Mouse (Mus musculus): ENCODE data around the gene Otc. TPM values are rescaled to one million over a fixed set of nuclear protein-coding genes. Genes with fewer than 3 reads are reported as not detected.

Gene Otc
- total and polyA plus RNA-seq, 3 experiments, result 0.22 TPM; not detected in 2

DNA sequence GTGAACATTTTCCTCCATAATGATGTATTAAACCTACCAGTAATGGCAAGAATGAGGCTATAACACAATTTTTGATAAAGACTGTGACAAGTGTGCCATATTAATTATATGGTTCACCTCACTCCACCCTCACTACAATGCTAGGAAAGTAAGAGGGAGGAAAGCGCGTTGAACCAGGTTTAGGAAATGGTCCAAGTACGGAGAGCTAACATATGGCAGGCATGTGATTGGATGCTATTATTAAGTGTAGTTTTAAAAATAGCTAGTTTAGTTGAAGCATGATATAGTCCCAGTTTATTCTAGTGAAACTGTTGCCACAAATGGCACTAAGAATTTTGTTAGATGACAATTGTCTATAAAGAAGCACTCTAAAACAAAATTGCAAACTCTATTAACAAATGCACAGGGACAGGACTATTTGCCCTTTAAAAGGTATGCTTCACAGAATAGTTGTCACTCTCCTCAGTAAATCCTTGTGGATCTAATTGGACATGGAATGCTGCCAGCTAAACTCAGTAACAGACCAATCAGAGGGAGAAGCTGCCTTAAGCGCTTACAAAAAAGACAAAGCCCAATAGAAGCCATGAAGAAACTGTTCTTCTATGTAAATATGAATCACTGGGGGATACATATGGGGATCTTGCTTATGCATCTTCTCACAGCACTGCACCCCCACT is 16.8 kb downstream of the Otc start:
- no peak for ATAC-seq (ENCODE audit: extremely low read depth, insufficient number of reproducible peaks, low FRiP score, poor library complexity, severe bottlenecking)
- no peaks in the 10 kb centered on the region for H3K4me1 ChIP-seq (ENCODE audit: insufficient read depth, low read depth, low read length)
- no peak for TF ChIP-seq GATA2 (IDR thresholded peaks at IDR 0.05; ENCODE audit: borderline replicate concordance, low read depth, low read length)
- no peak for TF ChIP-seq POLR2AphosphoS5 (IDR thresholded peaks at IDR 0.05; ENCODE audit: insufficient replicate concordance, low read depth, low read length)
- TF ChIP-seq CTCF (IDR thresholded peaks at IDR 0.05; ENCODE audit: low read depth, low read length), result no peak
- no peak for TF ChIP-seq TAL1 (conservative IDR thresholded peaks at IDR 0.05; ENCODE audit: low read depth, low read length)
- no peak for TF ChIP-seq GATA1 (IDR thresholded peaks at IDR 0.05; ENCODE audit: borderline replicate concordance, low read length)
- no peaks in the 10 kb centered on the region for H3K36me3 ChIP-seq (replicated peaks)
- no peak overlapping the region for H3K4me3 ChIP-seq (ENCODE audit: low read depth, low read length)
- H3K9me3 ChIP-seq (replicated peaks), result no peaks in the 10 kb centered on the region
- no peaks in the 10 kb centered on the region for H3K27me3 ChIP-seq (ENCODE audit: insufficient read depth, low read length)
- DNase-seq (ENCODE audit: low spot score), result no peak

DNA sequence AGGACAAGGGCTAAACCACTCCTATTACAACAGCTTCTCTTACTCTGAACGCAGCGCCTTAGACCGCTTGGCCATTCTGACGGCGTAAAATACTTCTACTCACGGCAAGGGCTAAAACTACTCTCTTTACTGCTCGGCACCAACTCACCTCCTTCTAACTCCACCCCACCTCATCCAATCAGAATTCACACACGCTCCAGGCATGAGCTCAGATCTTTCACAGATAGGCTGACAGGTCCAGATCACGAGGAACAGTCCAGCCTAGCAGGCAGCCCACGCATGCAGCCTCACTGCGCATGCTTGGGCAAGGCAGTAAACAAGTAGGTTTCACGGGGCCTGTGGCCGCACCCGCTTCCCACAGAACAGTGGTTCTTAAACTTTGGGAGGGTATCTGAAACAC is 45.2 kb downstream of the Otc start:
- H3K36me3 ChIP-seq (replicated peaks), result no peaks in the 10 kb centered on the region
- H3K4me1 ChIP-seq (ENCODE audit: insufficient read depth, low read depth, low read length), result no peaks in the 10 kb centered on the region
- no peak overlapping the region for H3K4me3 ChIP-seq (ENCODE audit: low read depth, low read length)
- no peak for TF ChIP-seq POLR2AphosphoS5 (IDR thresholded peaks at IDR 0.05; ENCODE audit: insufficient replicate concordance, low read depth, low read length)
- no peaks in the 10 kb centered on the region for H3K9me3 ChIP-seq (replicated peaks)
- ATAC-seq (ENCODE audit: extremely low read depth, insufficient number of reproducible peaks, low FRiP score, poor library complexity, severe bottlenecking) (no peak), DNase-seq (ENCODE audit: low spot score) (no peak)
- H3K27me3 ChIP-seq (ENCODE audit: insufficient read depth, low read length), result no peaks in the 10 kb centered on the region

DNA sequence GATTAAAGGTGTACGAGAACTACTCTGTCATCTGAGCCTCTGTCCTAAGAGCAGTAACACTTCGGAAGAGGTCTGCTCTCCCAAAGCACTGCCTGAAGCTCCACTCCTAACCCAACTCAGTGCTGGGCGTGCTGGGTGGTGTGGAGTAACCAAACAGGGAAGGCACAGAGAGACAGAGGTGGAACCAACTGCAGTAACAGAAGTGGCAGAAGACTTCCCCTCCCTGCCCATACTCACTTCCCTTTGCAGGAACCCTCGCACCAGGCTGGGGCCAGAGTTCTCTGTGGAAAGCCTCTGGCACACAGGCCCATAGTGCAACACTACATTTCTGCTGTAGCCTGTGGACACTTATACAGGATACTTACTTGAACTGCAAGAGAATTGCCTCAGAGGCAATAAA is 66.1 kb downstream of the Otc start:
- Histone ChIP-seq H3K36me3 (replicated peaks) (no peaks in the 10 kb centered on the region), H3K4me3 (ENCODE audit: low read depth, low read length) (no peak overlapping the region), H3K27me3 (ENCODE audit: insufficient read depth, low read length) (no peaks in the 10 kb centered on the region), H3K9me3 (replicated peaks) (no peaks in the 10 kb centered on the region), H3K4me1 (ENCODE audit: insufficient read depth, low read depth, low read length) (no peaks in the 10 kb centered on the region)
- TF ChIP-seq GATA1 (IDR thresholded peaks at IDR 0.05; ENCODE audit: borderline replicate concordance, low read length) (no peak), CTCF (IDR thresholded peaks at IDR 0.05; ENCODE audit: low read depth, low read length) (no peak), GATA2 (IDR thresholded peaks at IDR 0.05; ENCODE audit: borderline replicate concordance, low read depth, low read length) (no peak), POLR2AphosphoS5 (IDR thresholded peaks at IDR 0.05; ENCODE audit: insufficient replicate concordance, low read depth, low read length) (no peak), TAL1 (conservative IDR thresholded peaks at IDR 0.05; ENCODE audit: low read depth, low read length) (no peak)
- DNase-seq (ENCODE audit: low spot score) (no peak), ATAC-seq (ENCODE audit: extremely low read depth, insufficient number of reproducible peaks, low FRiP score, poor library complexity, severe bottlenecking) (no peak)

DNA sequence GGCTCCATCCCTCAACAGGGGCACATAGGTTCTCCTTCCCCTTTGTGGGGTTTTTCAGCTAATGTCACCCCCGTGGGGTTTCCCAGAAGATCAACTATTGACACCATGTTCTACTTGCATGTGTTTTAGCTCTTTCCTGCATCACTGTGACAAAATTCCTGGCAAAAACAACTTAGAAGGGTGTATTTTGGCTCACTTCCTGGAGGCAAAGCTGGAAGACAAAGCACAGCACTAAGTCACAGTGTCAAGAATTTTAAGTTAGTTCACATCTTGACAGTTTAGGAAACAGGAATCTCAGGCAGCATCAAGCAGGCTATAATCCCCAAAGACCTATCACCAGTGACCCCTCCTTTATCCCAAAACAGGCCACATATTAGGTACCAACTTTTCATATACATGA is 78.1 kb downstream of the Otc start:
- DNase-seq (ENCODE audit: low spot score), result no peak
- Histone ChIP-seq H3K9me3 (replicated peaks) (no peaks in the 10 kb centered on the region), H3K36me3 (replicated peaks) (no peaks in the 10 kb centered on the region), H3K4me3 (ENCODE audit: low read depth, low read length) (no peak overlapping the region), H3K4me1 (ENCODE audit: insufficient read depth, low read depth, low read length) (no peaks in the 10 kb centered on the region), H3K27me3 (ENCODE audit: insufficient read depth, low read length) (no peaks in the 10 kb centered on the region)
- no peak for ATAC-seq (ENCODE audit: extremely low read depth, insufficient number of reproducible peaks, low FRiP score, poor library complexity, severe bottlenecking)
- TF ChIP-seq GATA2 (IDR thresholded peaks at IDR 0.05; ENCODE audit: borderline replicate concordance, low read depth, low read length) (no peak), CTCF (IDR thresholded peaks at IDR 0.05; ENCODE audit: low read depth, low read length) (no peak), POLR2AphosphoS5 (IDR thresholded peaks at IDR 0.05; ENCODE audit: insufficient replicate concordance, low read depth, low read length) (no peak), TAL1 (conservative IDR thresholded peaks at IDR 0.05; ENCODE audit: low read depth, low read length) (no peak), GATA1 (IDR thresholded peaks at IDR 0.05; ENCODE audit: borderline replicate concordance, low read length) (no peak)

DNA sequence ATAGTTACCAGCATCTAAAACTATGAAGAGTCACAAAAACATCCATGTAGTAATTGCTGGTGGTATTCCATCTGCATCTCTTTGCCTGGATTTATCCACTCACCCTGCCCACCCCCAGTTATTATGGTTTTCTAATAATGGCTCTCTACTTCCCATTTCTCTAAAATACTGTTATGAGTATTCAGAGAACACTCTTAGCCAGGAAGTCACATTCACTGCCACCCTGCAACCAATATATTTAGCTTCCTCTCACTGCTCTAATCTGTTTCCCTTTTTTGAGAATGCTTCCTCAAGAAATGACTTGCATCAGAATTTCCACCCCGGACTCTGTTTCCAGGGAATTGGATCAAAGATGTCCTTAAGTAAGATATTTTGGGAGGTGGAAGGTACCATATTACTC is 79.6 kb downstream of the Otc start:
- Histone ChIP-seq H3K4me3 (ENCODE audit: low read depth, low read length) (no peak overlapping the region), H3K9me3 (replicated peaks) (no peaks in the 10 kb centered on the region), H3K4me1 (ENCODE audit: insufficient read depth, low read depth, low read length) (no peaks in the 10 kb centered on the region), H3K36me3 (replicated peaks) (no peaks in the 10 kb centered on the region), H3K27me3 (ENCODE audit: insufficient read depth, low read length) (no peaks in the 10 kb centered on the region)
- no peak for DNase-seq (ENCODE audit: low spot score)
- no peak for TF ChIP-seq TAL1 (conservative IDR thresholded peaks at IDR 0.05; ENCODE audit: low read depth, low read length)
- no peak for TF ChIP-seq GATA2 (IDR thresholded peaks at IDR 0.05; ENCODE audit: borderline replicate concordance, low read depth, low read length)
- no peak for TF ChIP-seq GATA1 (IDR thresholded peaks at IDR 0.05; ENCODE audit: borderline replicate concordance, low read length)
- TF ChIP-seq POLR2AphosphoS5 (IDR thresholded peaks at IDR 0.05; ENCODE audit: insufficient replicate concordance, low read depth, low read length), result no peak
- TF ChIP-seq CTCF (IDR thresholded peaks at IDR 0.05; ENCODE audit: low read depth, low read length), result no peak
- ATAC-seq (ENCODE audit: extremely low read depth, insufficient number of reproducible peaks, low FRiP score, poor library complexity, severe bottlenecking), result no peak

DNA sequence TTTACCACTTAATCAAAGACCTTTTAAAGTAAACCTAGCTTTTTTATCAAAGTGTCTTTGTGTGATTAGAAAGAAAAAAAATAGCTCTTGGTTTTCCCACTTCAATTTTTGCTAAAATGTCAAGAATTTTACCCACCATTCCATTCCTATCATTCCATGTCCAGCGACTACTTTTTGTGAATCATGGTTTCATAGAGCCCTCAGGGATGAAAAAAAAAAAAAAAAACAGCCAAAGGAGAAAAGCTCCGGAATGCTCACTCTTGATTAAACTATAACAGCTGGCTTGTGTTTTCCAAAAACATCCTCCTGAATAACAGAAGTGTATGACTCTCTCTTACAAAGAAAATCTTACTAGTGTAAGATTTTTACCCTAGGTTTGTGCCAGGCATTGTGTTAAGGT is 84.7 kb downstream of the Otc start:
- H3K27me3 ChIP-seq (ENCODE audit: insufficient read depth, low read length), result no peaks in the 10 kb centered on the region
- no peaks in the 10 kb centered on the region for H3K36me3 ChIP-seq (replicated peaks)
- no peak for ATAC-seq (ENCODE audit: extremely low read depth, insufficient number of reproducible peaks, low FRiP score, poor library complexity, severe bottlenecking)
- DNase-seq (ENCODE audit: low spot score), result no peak
- no peaks in the 10 kb centered on the region for H3K9me3 ChIP-seq (replicated peaks)
- no peak overlapping the region for H3K4me3 ChIP-seq (ENCODE audit: low read depth, low read length)
- H3K4me1 ChIP-seq (ENCODE audit: insufficient read depth, low read depth, low read length), result no peaks in the 10 kb centered on the region
- TF ChIP-seq GATA1 (IDR thresholded peaks at IDR 0.05; ENCODE audit: borderline replicate concordance, low read length), result no peak
- no peak for TF ChIP-seq CTCF (IDR thresholded peaks at IDR 0.05; ENCODE audit: low read depth, low read length)
- TF ChIP-seq POLR2AphosphoS5 (IDR thresholded peaks at IDR 0.05; ENCODE audit: insufficient replicate concordance, low read depth, low read length), result no peak
- no peak for TF ChIP-seq TAL1 (conservative IDR thresholded peaks at IDR 0.05; ENCODE audit: low read depth, low read length)

Data from G1E (cell line).